Mouse (Mus musculus) right cerebral cortex, postnatal 10 days (tissue): ENCODE data around the gene Flnb.

Experiments
- DNase-seq, 2 experiments: peaks; one replicate each; pipeline ENCODE4 v3.0.0; 2021; ENCODE audit warnings: low spot score in 2 of 2

Flnb gene

GRCm38 (mm10) chr14:7944349-7945039 is 126.7 kb downstream of the Flnb start:
- DNase-seq: no peak

GRCm38 (mm10) chr14:7945261-7945660 is 127.5 kb downstream of the Flnb start:
- DNase-seq: no peak

- no peak for DNase-seq
Observed at GRCm38 (mm10) chr14:7951234-7951633, 133.5 kb downstream of the Flnb start.

- no peak for DNase-seq
Observed at GRCm38 (mm10) chr14:7952610-7953254, 135.0 kb downstream of the Flnb start.

GRCm38 (mm10) chr14:7954071-7954471 is 136.3 kb downstream of the Flnb start:
- no peak for DNase-seq

- no peak for DNase-seq
Observed at GRCm38 (mm10) chr14:7956427-7956826, 138.7 kb downstream of the Flnb start.

GRCm38 (mm10) chr14:7957049-7957448 is 139.3 kb downstream of the Flnb start, which contains the start of gene Gm45521:
TSS of gene Gm45521 (plus strand) at chr14:7957288.
- no peak for DNase-seq

- DNase-seq: peak in 1 of 2 experiments; percentile 60
Observed at GRCm38 (mm10) chr14:7960616-7961015, 142.9 kb downstream of the Flnb start.

- DNase-seq: no peak
Observed at GRCm38 (mm10) chr14:7961714-7962113, 144.0 kb downstream of the Flnb start.

- DNase-seq: no peak
Observed at GRCm38 (mm10) chr14:7962626-7963025, 144.9 kb downstream of the Flnb start.

GRCm38 (mm10) chr14:7963160-7963559 is 145.4 kb downstream of the Flnb start:
- no peak for DNase-seq

GRCm38 (mm10) chr14:7964219-7964889 is 146.6 kb downstream of the Flnb start:
- DNase-seq: peak; percentile 69 to 80

- DNase-seq: no peak
Observed at GRCm38 (mm10) chr14:7971889-7972493, 154.2 kb downstream of the Flnb start.

GRCm38 (mm10) chr14:7974643-7975042 is 156.9 kb downstream of the Flnb start:
- DNase-seq: no peak

GRCm38 (mm10) chr14:7975177-7975576 is 157.4 kb downstream of the Flnb start:
- no peak for DNase-seq

GRCm38 (mm10) chr14:7977471-7977870 is 159.7 kb downstream of the Flnb start:
- no peak for DNase-seq

GRCm38 (mm10) chr14:7978183-7978582 is 160.4 kb downstream of the Flnb start:
- DNase-seq: no peak

- DNase-seq: no peak
Observed at GRCm38 (mm10) chr14:7981226-7981625, 163.5 kb downstream of the Flnb start.

GRCm38 (mm10) chr14:7986913-7987312 is 169.2 kb downstream of the Flnb start:
- DNase-seq: no peak

GRCm38 (mm10) chr14:7989371-7989770 is 171.6 kb downstream of the Flnb start:
- DNase-seq: no peak

GRCm38 (mm10) chr14:7989961-7990360 is 172.2 kb downstream of the Flnb start:
- no peak for DNase-seq

- DNase-seq: no peak
Observed at GRCm38 (mm10) chr14:7991108-7991776, 173.5 kb downstream of the Flnb start.
